Mouse (Mus musculus): ENCODE results near the gene Tmem109. TPM values are rescaled to one million over a fixed set of nuclear protein-coding genes. Genes with fewer than 3 reads are reported as not detected.

Tmem109 gene
- polyA plus RNA-seq, 1 experiment from 2014 or later, result 78.7 TPM

- Histone ChIP-seq H3K27me3 (replicated peaks; ENCODE audit: control insufficient read depth, insufficient read depth, low read length) (no peaks in the 10 kb centered on the region), H3K27ac (ENCODE audit: low read length) (no peak overlapping the region), H3K9me3 (ENCODE audit: control insufficient read depth, low read length) (no peaks in the 10 kb centered on the region), H3K4me3 (ENCODE audit: low read length) (no peak overlapping the region), H3K4me1 (ENCODE audit: control insufficient read depth, insufficient read depth, low read length) (peaks cover 16% of the 10 kb centered on the region), H3K4me2 (ENCODE audit: low read depth, low read length) (no peak overlapping the region), H3K36me3 (ENCODE audit: control insufficient read depth, insufficient read depth, low read length) (peaks cover 19% of the 10 kb centered on the region), H3K9ac (ENCODE audit: low read depth, low read length) (peak overlapping the region; percentile 96; the same call in 1 of the 2 replicates)
- 83% methylated on average over 8 of the region's 8 CpGs for WGBS
- no peak for ATAC-seq
Measured at GRCm38 (mm10) chr19:10897491-10897890, 15.7 kb upstream of the Tmem109 start.

DNA sequence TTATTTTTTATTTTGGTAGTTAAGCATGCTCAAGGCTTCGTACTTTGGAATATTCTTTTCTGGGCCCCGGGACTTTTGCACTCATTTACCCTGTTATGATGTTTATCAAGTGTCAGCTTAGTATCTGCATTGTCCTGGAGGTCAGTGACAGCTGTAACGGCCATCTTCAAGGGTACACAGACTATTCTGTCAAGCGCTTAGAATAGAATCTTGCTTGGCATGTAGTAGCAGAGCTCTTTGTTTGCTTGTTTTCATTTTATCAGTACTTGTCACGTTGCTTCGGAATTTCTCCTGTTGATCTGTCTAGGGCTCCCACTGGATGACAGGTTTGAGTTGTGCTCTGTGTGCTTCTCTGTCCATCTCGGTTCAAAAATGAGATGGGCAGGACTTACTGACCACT lies 15.0 kb upstream of the Tmem109 start:
- peaks cover 16% of the 10 kb centered on the region for H3K4me1 ChIP-seq (ENCODE audit: control insufficient read depth, insufficient read depth, low read length)
- H3K9me3 ChIP-seq (ENCODE audit: control insufficient read depth, low read length), result no peaks in the 10 kb centered on the region
- peak overlapping the region; percentile 96 for H3K9ac ChIP-seq (ENCODE audit: low read depth, low read length)
- no peaks in the 10 kb centered on the region for H3K27me3 ChIP-seq (replicated peaks; ENCODE audit: control insufficient read depth, insufficient read depth, low read length)
- H3K36me3 ChIP-seq (ENCODE audit: control insufficient read depth, insufficient read depth, low read length), result peaks cover 15% of the 10 kb centered on the region
- WGBS, result 68% methylated on average over 7 of the region's 7 CpGs
- H3K4me2 ChIP-seq (ENCODE audit: low read depth, low read length), result peak overlapping the region; percentile 61
- peak overlapping the region; percentile 96 for H3K4me3 ChIP-seq (ENCODE audit: low read length)
- no peak for ATAC-seq
- no peak overlapping the region for H3K27ac ChIP-seq (ENCODE audit: low read length)

GRCm38 (mm10) chr19:10895708-10896107 lies 13.9 kb upstream of the Tmem109 start:
- peak; percentile 16; the same call in 1 of the 2 replicates for ATAC-seq
- Histone ChIP-seq H3K4me3 (ENCODE audit: low read length) (peak overlapping the region; percentile 96), H3K4me2 (ENCODE audit: low read depth, low read length) (peak overlapping the region; percentile 61), H3K9me3 (ENCODE audit: control insufficient read depth, low read length) (no peaks in the 10 kb centered on the region), H3K9ac (ENCODE audit: low read depth, low read length) (peak overlapping the region; percentile 96), H3K27me3 (replicated peaks; ENCODE audit: control insufficient read depth, insufficient read depth, low read length) (no peaks in the 10 kb centered on the region), H3K27ac (ENCODE audit: low read length) (peak overlapping the region; percentile 95), H3K4me1 (ENCODE audit: control insufficient read depth, insufficient read depth, low read length) (peaks cover 16% of the 10 kb centered on the region), H3K36me3 (ENCODE audit: control insufficient read depth, insufficient read depth, low read length) (peaks cover 13% of the 10 kb centered on the region)
- WGBS, result under 1% methylated on average over 16 of the region's 16 CpGs

DNA sequence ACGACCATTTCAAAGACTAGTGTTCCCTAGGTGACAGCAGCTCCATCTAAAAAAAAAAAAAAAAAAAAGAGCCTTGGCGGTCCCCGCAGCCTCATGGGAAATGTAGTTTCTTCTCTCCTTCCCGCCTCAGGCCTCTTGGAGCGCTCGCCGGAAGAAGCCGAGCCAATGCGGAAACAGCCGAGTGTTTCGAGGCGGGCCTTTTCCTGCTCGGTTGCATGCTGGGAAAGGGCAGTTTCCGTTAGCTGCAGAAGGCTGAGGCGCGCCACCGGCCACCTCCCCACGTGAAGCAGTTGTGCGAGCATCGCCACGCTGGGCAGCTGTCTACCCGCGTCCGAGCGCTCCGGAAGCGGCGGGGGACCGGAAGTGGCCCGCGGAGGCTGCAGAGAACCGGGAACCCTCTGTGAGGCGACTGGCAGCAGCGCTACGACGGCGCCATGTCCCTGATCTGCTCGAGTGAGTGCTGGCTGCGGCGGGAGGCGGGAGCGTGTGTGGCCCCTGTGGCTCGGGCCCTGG lies 13.3 kb upstream of the Tmem109 start, which contains the start of gene Prpf19:
Gene Prpf19, plus strand, starts transcription at position 216 of the 513 bp plus-strand sequence.
- under 1% methylated on average over 43 of the region's 43 CpGs for WGBS
- H3K9me3 ChIP-seq (ENCODE audit: control insufficient read depth, low read length), result no peaks in the 10 kb centered on the region
- H3K4me2 ChIP-seq (ENCODE audit: low read depth, low read length), result peak within 1 kb of the TSS; percentile 61
- peaks cover 7% of the 10 kb centered on the region for H3K36me3 ChIP-seq (ENCODE audit: control insufficient read depth, insufficient read depth, low read length)
- no peaks in the 10 kb centered on the region for H3K27me3 ChIP-seq (replicated peaks; ENCODE audit: control insufficient read depth, insufficient read depth, low read length)
- H3K9ac ChIP-seq (ENCODE audit: low read depth, low read length), result peak within 1 kb of the TSS; percentile 96
- peaks cover 16% of the 10 kb centered on the region for H3K4me1 ChIP-seq (ENCODE audit: control insufficient read depth, insufficient read depth, low read length)
- peak; percentile 96 for ATAC-seq
- peak within 1 kb of the TSS; percentile 96 for H3K4me3 ChIP-seq (ENCODE audit: low read length)
- H3K27ac ChIP-seq (ENCODE audit: low read length), result peak within 1 kb of the TSS; percentile 95

- no peak overlapping the region for H3K9ac ChIP-seq (ENCODE audit: low read depth, low read length)
- no peak for ATAC-seq
- 90% methylated on average over 3 of the region's 3 CpGs for WGBS
- H3K27me3 ChIP-seq (replicated peaks; ENCODE audit: control insufficient read depth, insufficient read depth, low read length), result no peaks in the 10 kb centered on the region
- H3K9me3 ChIP-seq (ENCODE audit: control insufficient read depth, low read length), result no peaks in the 10 kb centered on the region
- H3K36me3 ChIP-seq (ENCODE audit: control insufficient read depth, insufficient read depth, low read length), result no peaks in the 10 kb centered on the region
- H3K4me3 ChIP-seq (ENCODE audit: low read length), result no peak overlapping the region
- no peak overlapping the region for H3K27ac ChIP-seq (ENCODE audit: low read length)
- peaks cover 10% of the 10 kb centered on the region for H3K4me1 ChIP-seq (ENCODE audit: control insufficient read depth, insufficient read depth, low read length)
- H3K4me2 ChIP-seq (ENCODE audit: low read depth, low read length), result no peak overlapping the region
Measured at GRCm38 (mm10) chr19:10892201-10892600, 10.4 kb upstream of the Tmem109 start.

DNA sequence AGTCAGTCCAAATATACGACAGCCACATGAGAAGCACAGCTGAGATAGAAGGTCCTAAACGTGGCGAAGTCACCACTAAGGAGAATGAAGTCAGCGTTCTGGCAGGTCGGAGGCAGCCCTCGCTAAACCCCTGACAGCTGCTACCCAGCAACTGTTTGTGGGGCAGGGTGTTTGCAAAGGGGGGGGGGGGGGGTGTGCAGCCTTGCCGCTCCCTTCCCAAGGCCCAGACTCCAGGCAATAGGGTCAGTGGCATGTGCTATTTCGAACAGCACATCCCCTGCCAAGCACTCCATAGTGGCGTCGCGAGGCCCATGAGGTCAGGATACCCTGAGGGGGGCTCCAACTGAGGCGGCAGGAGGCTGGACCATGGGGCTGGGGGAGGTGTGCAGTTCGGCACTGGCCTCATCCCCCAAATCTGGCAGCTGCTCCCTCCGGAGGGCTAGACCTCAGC lies 801 bp downstream of the Tmem109 start:
- peaks cover 3% of the 10 kb centered on the region; the same call in 1 of the 2 replicates for H3K9me3 ChIP-seq (ENCODE audit: control insufficient read depth, low read length)
- 2% methylated on average over 14 of the region's 14 CpGs for WGBS
- peak overlapping the region; percentile 93 for H3K4me2 ChIP-seq (ENCODE audit: low read depth, low read length)
- H3K36me3 ChIP-seq (ENCODE audit: control insufficient read depth, insufficient read depth, low read length), result no peaks in the 10 kb centered on the region
- peak; percentile 72 for ATAC-seq
- peaks cover 15% of the 10 kb centered on the region for H3K4me1 ChIP-seq (ENCODE audit: control insufficient read depth, insufficient read depth, low read length)
- H3K4me3 ChIP-seq (ENCODE audit: low read length), result peak overlapping the region; percentile 66
- peak overlapping the region; percentile 89 for H3K27ac ChIP-seq (ENCODE audit: low read length)
- no peaks in the 10 kb centered on the region for H3K27me3 ChIP-seq (replicated peaks; ENCODE audit: control insufficient read depth, insufficient read depth, low read length)
- H3K9ac ChIP-seq (ENCODE audit: low read depth, low read length), result peak overlapping the region; percentile 74

- 39% methylated on average over 6 of the region's 7 CpGs for WGBS
- H3K27ac ChIP-seq (ENCODE audit: low read length), result no peak overlapping the region; the same call in 1 of the 2 replicates
- no peaks in the 10 kb centered on the region for H3K27me3 ChIP-seq (replicated peaks; ENCODE audit: control insufficient read depth, insufficient read depth, low read length)
- peak; percentile 64 for ATAC-seq
- no peaks in the 10 kb centered on the region for H3K36me3 ChIP-seq (ENCODE audit: control insufficient read depth, insufficient read depth, low read length)
- H3K4me3 ChIP-seq (ENCODE audit: low read length), result peak overlapping the region; percentile 66
- H3K4me1 ChIP-seq (ENCODE audit: control insufficient read depth, insufficient read depth, low read length), result peaks cover 15% of the 10 kb centered on the region
- peak overlapping the region; percentile 74; the same call in 1 of the 2 replicates for H3K9ac ChIP-seq (ENCODE audit: low read depth, low read length)
- peaks cover 3% of the 10 kb centered on the region; the same call in 1 of the 2 replicates for H3K9me3 ChIP-seq (ENCODE audit: control insufficient read depth, low read length)
- peak overlapping the region; percentile 93 for H3K4me2 ChIP-seq (ENCODE audit: low read depth, low read length)
Measured at GRCm38 (mm10) chr19:10880085-10880974, 1.5 kb downstream of the Tmem109 start.

- no peaks in the 10 kb centered on the region for H3K9me3 ChIP-seq (ENCODE audit: control insufficient read depth, low read length)
- no peak overlapping the region for H3K27ac ChIP-seq (ENCODE audit: low read length)
- H3K4me1 ChIP-seq (ENCODE audit: control insufficient read depth, insufficient read depth, low read length), result peaks cover 15% of the 10 kb centered on the region
- H3K36me3 ChIP-seq (ENCODE audit: control insufficient read depth, insufficient read depth, low read length), result peaks cover 7% of the 10 kb centered on the region
- no peak overlapping the region for H3K9ac ChIP-seq (ENCODE audit: low read depth, low read length)
- WGBS, result 88% methylated on average over 7 of the region's 7 CpGs
- no peak overlapping the region for H3K4me3 ChIP-seq (ENCODE audit: low read length)
- ATAC-seq, result no peak
- no peaks in the 10 kb centered on the region for H3K27me3 ChIP-seq (replicated peaks; ENCODE audit: control insufficient read depth, insufficient read depth, low read length)
- H3K4me2 ChIP-seq (ENCODE audit: low read depth, low read length), result no peak overlapping the region
Measured at GRCm38 (mm10) chr19:10878201-10878837, 3.5 kb downstream of the Tmem109 start.

DNA sequence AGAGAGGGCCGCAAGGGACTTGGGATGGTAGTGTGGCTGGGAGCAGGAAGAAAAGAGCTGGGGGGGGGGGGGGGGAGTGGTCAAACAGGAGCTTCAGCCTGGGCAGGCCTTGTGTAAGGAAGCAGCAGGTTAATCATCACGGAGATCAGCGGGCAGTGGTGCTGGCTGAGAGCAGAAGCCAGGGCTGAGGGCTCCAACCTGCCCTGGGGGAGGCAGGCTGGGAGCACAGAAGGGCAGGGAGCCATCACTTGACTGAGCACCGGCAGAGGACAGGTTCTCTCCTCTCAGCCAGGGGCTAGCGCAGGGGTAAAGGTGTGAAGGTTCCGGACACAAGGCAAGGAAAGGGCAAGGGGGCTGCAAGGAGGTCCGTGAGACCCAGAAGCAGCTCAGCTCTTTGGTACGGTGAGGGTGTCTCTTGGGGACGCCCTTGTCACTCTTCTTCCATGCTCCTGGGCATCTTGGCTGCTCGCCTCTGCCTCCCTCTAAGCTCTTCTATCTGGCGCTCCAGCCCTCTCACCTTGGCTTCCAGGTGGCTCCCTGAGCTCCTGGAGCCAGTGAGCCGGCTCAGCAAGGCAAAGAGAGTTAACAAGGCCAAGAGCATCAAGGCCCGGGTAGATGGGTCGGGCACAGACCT lies 10.4 kb downstream of the Tmem109 start:
- no peak for ATAC-seq
- Histone ChIP-seq H3K27ac (ENCODE audit: low read length) (no peak overlapping the region), H3K4me3 (ENCODE audit: low read length) (no peak overlapping the region), H3K9ac (ENCODE audit: low read depth, low read length) (no peak overlapping the region), H3K27me3 (replicated peaks; ENCODE audit: control insufficient read depth, insufficient read depth, low read length) (no peaks in the 10 kb centered on the region), H3K4me2 (ENCODE audit: low read depth, low read length) (no peak overlapping the region), H3K36me3 (ENCODE audit: control insufficient read depth, insufficient read depth, low read length) (peaks cover 22% of the 10 kb centered on the region), H3K9me3 (ENCODE audit: control insufficient read depth, low read length) (no peaks in the 10 kb centered on the region), H3K4me1 (ENCODE audit: control insufficient read depth, insufficient read depth, low read length) (peaks cover 16% of the 10 kb centered on the region)
- 77% methylated on average over 14 of the region's 14 CpGs for WGBS
